Mouse (Mus musculus) small intestine, adult 2 months (tissue): ENCODE results near the gene Tigd3. TPM values are rescaled to one million over a fixed set of nuclear protein-coding genes. Genes with fewer than 3 reads are reported as not detected.

ENCODE experiments used
- H3K27ac ChIP-seq: fragments of 200-500 bp; 2 replicates; pipeline ENCODE4 v1.5.1; 2012; ENCODE audit warnings: low read depth, low read length, control low read depth, inconsistent platforms; ENCODE audit not compliant: insufficient read depth
- H3K27me3 ChIP-seq: fragments of 200-500 bp; 2 replicates; pipeline ENCODE4 v1.6.1; 2012; ENCODE audit warnings: mild to moderate bottlenecking, moderate library complexity, low read length, inconsistent platforms; ENCODE audit not compliant: control insufficient read depth, insufficient read depth
- H3K36me3 ChIP-seq: fragments of 200-500 bp; 2 replicates; pipeline ENCODE4 v1.6.1; 2012; ENCODE audit warnings: mild to moderate bottlenecking, low read length, control low read depth, inconsistent platforms; ENCODE audit not compliant: control insufficient read depth, insufficient read depth
- H3K4me1 ChIP-seq: fragments of 200-500 bp; 2 replicates; pipeline ENCODE4 v1.6.1; 2012; ENCODE audit warnings: low read length, inconsistent platforms, mixed read lengths; ENCODE audit not compliant: control insufficient read depth, insufficient read depth, insufficient read length
- H3K4me3 ChIP-seq: fragments of 200-500 bp; 2 replicates; pipeline ENCODE4 v1.5.1; 2012; ENCODE audit warnings: low read depth, mild to moderate bottlenecking, control low read depth, inconsistent platforms, low read length, moderate library complexity
- CTCF ChIP-seq: fragments of 200-500 bp; IDR thresholded peaks from 2 replicates; pipeline ENCODE4 v1.5.1; 2012; ENCODE audit warnings: low read depth, mild to moderate bottlenecking, control low read depth, inconsistent platforms, low read length, moderate library complexity, mixed read lengths; ENCODE audit not compliant: insufficient replicate concordance, insufficient read length; ENCODE audit errors: extremely low read depth
- POLR2A ChIP-seq: fragments of 200-500 bp; IDR thresholded peaks from 2 replicates; pipeline ENCODE4 v1.6.1; 2012; ENCODE audit warnings: low read depth, mild to moderate bottlenecking, control low read depth, inconsistent platforms, low read length, moderate library complexity
- WGBS: fragments of 180-500 bp; shearing (Covaris S2); methylation state at CpG from one replicate; pipeline ENCODE4 v1.1.7; 2018; 5-methylcytosine and 5-hydroxymethylcytosine counted together
- polyA plus RNA-seq: library from polyadenylated mRNA; depleted of rRNA; stranded (reverse); fragments of >200 nt; gene quantifications from 2 replicates; pipeline ENCODE4 v1.2.3, GENCODE M21; 2012

Tigd3 gene
- polyA plus RNA-seq, 1 experiment = 2.0 TPM

DNA sequence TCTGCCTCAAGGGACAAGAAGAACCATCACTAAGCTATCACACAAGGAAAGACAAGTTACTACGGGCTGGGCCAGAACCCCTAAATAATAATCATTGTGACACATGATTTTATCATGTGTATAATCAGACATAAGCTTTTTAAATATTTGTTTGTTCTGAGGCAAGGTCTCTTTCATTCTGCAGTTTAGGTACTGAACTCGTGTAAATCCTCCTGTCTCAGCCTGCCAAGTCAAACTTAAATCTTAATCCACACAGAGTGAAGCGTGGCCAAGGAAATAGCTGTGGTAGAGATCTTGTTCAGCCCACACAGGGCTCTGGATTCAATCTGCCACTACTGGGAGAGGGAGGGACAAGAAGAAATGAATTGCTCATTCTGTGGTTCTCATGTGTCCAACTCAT is 13.3 kb upstream of the Tigd3 start:
- TF ChIP-seq CTCF (no peak), POLR2A (no peak)
- H3K36me3 ChIP-seq = peaks cover 47% of the 10 kb centered on the region
- no peaks in the 10 kb centered on the region for H3K27me3 ChIP-seq
- peaks cover 10% of the 10 kb centered on the region; the same call in 1 of the 2 replicates for H3K4me1 ChIP-seq
- no peak overlapping the region for H3K27ac ChIP-seq
- H3K4me3 ChIP-seq = no peak overlapping the region
- 67% methylated on average over 3 of the region's 3 CpGs for WGBS

GRCm38 (mm10) chr19:5893282-5894001 is 507 bp downstream of the Tigd3 start:
- Histone ChIP-seq H3K4me3 (peak overlapping the region; percentile 72), H3K4me1 (peaks cover 9% of the 10 kb centered on the region), H3K27ac (no peak overlapping the region), H3K27me3 (no peaks in the 10 kb centered on the region), H3K36me3 (peaks cover 13% of the 10 kb centered on the region)
- TF ChIP-seq CTCF = no peak
- 12% methylated on average over 28 of the region's 31 CpGs for WGBS

- H3K4me1 ChIP-seq = peaks cover 9% of the 10 kb centered on the region
- H3K27ac ChIP-seq = no peak overlapping the region
- H3K27me3 ChIP-seq = no peaks in the 10 kb centered on the region
- no peak overlapping the region for H3K4me3 ChIP-seq
- 95% methylated on average over 13 of the region's 13 CpGs for WGBS
- TF ChIP-seq CTCF = no peak
- TF ChIP-seq POLR2A = no peak
- peaks cover 8% of the 10 kb centered on the region for H3K36me3 ChIP-seq
Measured at GRCm38 (mm10) chr19:5892735-5893134, 1.2 kb downstream of the Tigd3 start.

GRCm38 (mm10) chr19:5892262-5892661 is 1.7 kb downstream of the Tigd3 start:
- no peak overlapping the region for H3K4me3 ChIP-seq
- peaks cover 8% of the 10 kb centered on the region for H3K36me3 ChIP-seq
- H3K27me3 ChIP-seq = no peaks in the 10 kb centered on the region
- H3K4me1 ChIP-seq = peaks cover 9% of the 10 kb centered on the region
- WGBS = 97% methylated on average over 7 of the region's 7 CpGs
- TF ChIP-seq POLR2A = no peak
- no peak for TF ChIP-seq CTCF
- H3K27ac ChIP-seq = no peak overlapping the region

GRCm38 (mm10) chr19:5891521-5892258 is 2.3 kb downstream of the Tigd3 start:
- 93% methylated on average over 12 of the region's 12 CpGs for WGBS
- TF ChIP-seq CTCF = no peak
- TF ChIP-seq POLR2A = no peak
- H3K4me3 ChIP-seq = no peak overlapping the region
- no peak overlapping the region for H3K27ac ChIP-seq
- H3K4me1 ChIP-seq = peaks cover 11% of the 10 kb centered on the region
- H3K36me3 ChIP-seq = peaks cover 7% of the 10 kb centered on the region
- no peaks in the 10 kb centered on the region for H3K27me3 ChIP-seq

- no peak overlapping the region for H3K4me3 ChIP-seq
- WGBS = 30% methylated on average over 4 of the region's 4 CpGs
- H3K27me3 ChIP-seq = no peaks in the 10 kb centered on the region
- H3K36me3 ChIP-seq = peaks cover 13% of the 10 kb centered on the region; the same call in 1 of the 2 replicates
- no peak for TF ChIP-seq POLR2A
- no peak for TF ChIP-seq CTCF
- no peak overlapping the region for H3K27ac ChIP-seq
- peaks cover 25% of the 10 kb centered on the region for H3K4me1 ChIP-seq
Measured at GRCm38 (mm10) chr19:5889211-5889610, 4.7 kb downstream of the Tigd3 start.

- Histone ChIP-seq H3K36me3 (peaks cover 22% of the 10 kb centered on the region), H3K4me1 (peaks cover 34% of the 10 kb centered on the region), H3K27ac (peak overlapping the region; percentile 69; the same call in 1 of the 2 replicates), H3K27me3 (no peaks in the 10 kb centered on the region), H3K4me3 (no peak overlapping the region)
- TF ChIP-seq POLR2A = no peak
- TF ChIP-seq CTCF = no peak
- WGBS = 31% methylated on average over 3 of the region's 3 CpGs
Measured at GRCm38 (mm10) chr19:5887234-5887815, 6.6 kb downstream of the Tigd3 start.
